Mouse (Mus musculus) erythroblast, adult 5-6 weeks (primary cell): Measurements from ENCODE around the gene Ifi214. TPM values are rescaled to one million over a fixed set of nuclear protein-coding genes. Genes with fewer than 3 reads are reported as not detected.
"Not testable (repeated sequence)": the region's sequence is repeated elsewhere in the genome, so short reads cannot be mapped to it uniquely, and the experiment has no call there.

Experiments
- ATAC-seq: replicated peaks from 2 replicates; pipeline ENCODE4 v1.8.0; 2016; ENCODE audit warnings: moderate number of reproducible peaks, mild to moderate bottlenecking, moderate TSS enrichment, inconsistent platforms; ENCODE audit not compliant: poor library complexity, low FRiP score, severe bottlenecking
- total RNA-seq, 2 experiments: library from RNA; stranded (forward) in 1 of 2; stranded (reverse) in 1 of 2; fragments of 150-400 nt in 1 of 2; fragments of 200-764, 138-1000 nt in 1 of 2; gene quantifications; 2 replicates each; pipeline versions ENCODE4 v1.2.3 to v1.2.4; 2015 to 2017; ENCODE audit warnings: low replicate concordance in 2 of 2

The Ifi214 gene
- total RNA-seq (2015; ENCODE audit: low replicate concordance) (not detected in 2 replicates), total RNA-seq (2017; ENCODE audit: low replicate concordance) (not detected in 2 replicates)

DNA sequence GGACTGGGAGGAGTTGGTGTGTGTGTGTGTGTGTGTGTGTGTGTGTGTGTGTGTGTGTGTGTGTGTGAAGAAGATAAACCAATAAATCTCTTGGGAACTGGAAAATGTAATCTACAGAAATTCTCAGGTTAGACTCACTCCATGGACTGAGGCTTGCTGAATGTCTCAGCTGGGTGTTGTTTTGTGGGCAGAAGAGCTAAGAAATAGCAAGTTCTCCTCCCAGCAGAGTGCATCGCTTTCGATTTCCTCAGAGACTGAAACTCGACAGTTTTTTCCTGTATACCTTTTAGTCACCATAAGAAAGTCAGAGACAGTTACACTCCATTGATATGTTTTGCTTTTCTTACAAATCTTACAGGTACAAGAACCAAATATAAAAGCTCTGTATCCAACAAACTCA, at the start of gene Ifi214:
Gene Ifi214 (minus strand): TSS at position 167 of the 400 bp plus-strand sequence.
- not testable (repeated sequence) for ATAC-seq

- ATAC-seq = no peak
Measured at GRCm38 (mm10) chr1:173579921-173580585, 44.3 kb upstream of the Ifi214 start.

GRCm38 (mm10) chr1:173579079-173579478, 43.3 kb upstream of the Ifi214 start:
- ATAC-seq = no peak

GRCm38 (mm10) chr1:173550491-173551050, 14.8 kb upstream of the Ifi214 start:
- ATAC-seq = not testable (repeated sequence)

DNA sequence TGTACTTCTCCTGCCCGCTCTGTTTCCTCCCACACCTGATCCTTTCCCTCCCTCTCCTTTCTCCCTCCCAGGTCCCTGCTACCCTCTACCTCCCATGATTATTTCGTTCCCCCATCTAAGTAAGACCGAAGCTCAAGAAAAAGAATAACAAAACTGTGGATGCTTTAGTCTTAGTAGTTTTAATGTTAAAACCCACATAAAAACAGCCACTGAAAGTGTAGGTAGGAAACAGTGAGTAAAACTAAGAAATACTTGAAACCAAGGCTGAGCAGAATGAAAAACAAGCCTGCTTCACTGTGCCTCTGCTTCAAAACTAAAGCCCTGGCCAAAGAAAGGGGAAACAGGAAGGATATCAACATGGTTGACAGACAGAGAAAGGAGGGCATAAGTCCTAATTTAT, 13.0 kb upstream of the Ifi214 start:
- not testable (repeated sequence) for ATAC-seq

DNA sequence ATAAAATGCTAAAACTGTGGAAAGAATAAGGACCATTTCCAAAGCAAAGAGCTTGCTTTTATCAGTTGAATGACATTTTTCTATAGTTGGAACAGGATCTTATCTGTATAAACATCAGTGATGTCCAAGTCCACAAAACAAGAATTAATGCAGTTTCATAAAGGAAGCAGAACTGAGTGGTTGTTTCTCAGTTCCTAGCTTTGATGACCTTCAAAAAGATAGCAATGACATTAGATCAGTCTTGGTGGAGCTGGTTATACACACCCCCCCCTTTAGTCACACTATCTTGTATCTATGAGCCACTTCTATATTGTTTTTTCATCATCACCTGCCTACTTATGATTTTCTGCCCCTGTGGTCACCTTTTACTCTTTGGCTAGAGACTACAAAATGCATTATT, 14.3 kb downstream of the Ifi214 start:
- ATAC-seq = no peak

- ATAC-seq = not testable (repeated sequence)
Measured at GRCm38 (mm10) chr1:173510595-173510994, 25.2 kb downstream of the Ifi214 start.

DNA sequence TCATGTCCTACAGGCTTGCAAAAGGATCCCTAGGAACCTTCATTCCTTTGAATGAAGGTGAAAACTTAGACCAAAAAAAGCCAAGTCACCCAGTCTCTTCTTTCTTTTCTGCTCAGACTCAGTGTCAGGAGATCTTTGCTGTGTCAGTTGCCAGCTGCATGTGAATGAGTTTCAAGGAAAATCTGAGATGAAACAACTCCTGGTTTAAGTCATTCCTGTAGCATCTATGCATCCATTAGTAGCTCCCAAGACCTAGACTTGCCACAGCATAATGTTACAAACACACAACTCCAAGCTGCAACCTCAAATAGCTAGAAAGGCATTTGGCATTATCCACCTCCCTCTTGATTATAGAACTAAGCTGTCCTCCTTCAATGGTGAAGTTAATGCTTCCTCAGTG, 44.3 kb downstream of the Ifi214 start:
- not testable (repeated sequence) for ATAC-seq

- ATAC-seq = not testable (repeated sequence)
Measured at GRCm38 (mm10) chr1:173490812-173491480, 44.8 kb downstream of the Ifi214 start, which contains the start of gene Ifi206. Ifi206 (minus strand) TSS chr1:173491041.

GRCm38 (mm10) chr1:173481182-173481574, 54.6 kb downstream of the Ifi214 start:
- ATAC-seq = not testable (repeated sequence)

DNA sequence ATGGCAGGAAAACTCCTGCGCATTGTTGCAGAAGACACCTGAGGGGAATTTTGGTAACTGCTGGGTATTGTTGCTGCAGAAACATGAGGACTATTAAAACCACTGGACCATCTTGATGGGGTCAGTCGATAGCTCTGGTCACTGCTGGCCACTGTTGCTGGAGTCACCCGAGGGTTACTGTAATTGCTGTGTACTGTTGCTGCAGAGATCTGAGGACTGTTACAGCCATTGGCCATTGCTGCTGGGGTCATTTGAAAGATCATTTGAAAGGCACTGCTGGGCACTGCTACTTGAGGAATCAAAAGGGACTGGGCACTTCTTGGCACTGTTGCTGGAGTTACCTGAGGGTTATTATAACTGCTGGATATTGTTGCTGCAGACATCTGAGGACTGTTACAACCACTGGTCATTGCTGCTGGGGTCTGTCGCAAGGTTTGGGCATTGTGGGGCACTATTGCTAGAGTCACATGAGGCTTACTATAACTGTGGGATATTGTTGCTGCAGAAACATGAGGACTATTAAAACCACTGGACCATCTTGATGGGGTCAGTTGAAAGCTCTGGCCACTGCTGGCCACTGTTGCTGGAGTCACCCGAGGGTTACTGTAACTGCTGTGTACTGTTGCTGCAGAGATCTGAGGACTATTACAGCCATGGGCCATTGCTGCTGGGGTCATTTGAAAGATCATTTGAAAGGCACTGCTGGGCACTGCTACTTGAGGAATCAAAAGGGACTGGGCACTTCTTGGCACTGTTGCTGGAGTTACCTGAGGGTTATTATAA, 55.2 kb downstream of the Ifi214 start:
- not testable (repeated sequence) for ATAC-seq

Other genes starting within 250 kb of the Ifi214 start
- 67.1 and 89.7 TPM in 2 replicates for gene Ackr1, start 202.2 kb downstream of the Ifi214 start, total RNA-seq (2015; ENCODE audit: low replicate concordance)
- 43.2 and 60.3 TPM in 2 replicates for gene Ackr1, start 202.2 kb downstream of the Ifi214 start, total RNA-seq (2017; ENCODE audit: low replicate concordance)
- gene Aim2, start 185.1 kb downstream of the Ifi214 start, total RNA-seq (2015; ENCODE audit: low replicate concordance) = 20.5 and 27.7 TPM in 2 replicates
- 45.9 and 55.4 TPM in 2 replicates for gene Aim2, start 185.1 kb downstream of the Ifi214 start, total RNA-seq (2017; ENCODE audit: low replicate concordance)
- gene Cadm3, start 168.3 kb downstream of the Ifi214 start, total RNA-seq (2015; ENCODE audit: low replicate concordance) = 4.8 TPM in 1 of 2 replicates, not detected in the other
- gene Cadm3, start 168.3 kb downstream of the Ifi214 start, total RNA-seq (2017; ENCODE audit: low replicate concordance) = 1.4 and 5.4 TPM in 2 replicates
- gene Ifi206, start 44.9 kb downstream of the Ifi214 start, total RNA-seq (2015; ENCODE audit: low replicate concordance) = 0.84 and 14.2 TPM in 2 replicates
- 0.42 and 0.60 TPM in 2 replicates for gene Ifi206, start 44.9 kb downstream of the Ifi214 start, total RNA-seq (2017; ENCODE audit: low replicate concordance)
- gene Ifi213, start 63.3 kb upstream of the Ifi214 start, total RNA-seq (2015; ENCODE audit: low replicate concordance) = 4.6 TPM in 1 of 2 replicates, not detected in the other
- 1.3 and 2.2 TPM in 2 replicates for gene Ifi213, start 63.3 kb upstream of the Ifi214 start, total RNA-seq (2017; ENCODE audit: low replicate concordance)
- gene Ifi209, start 95.0 kb upstream of the Ifi214 start, total RNA-seq (2015; ENCODE audit: low replicate concordance) = 16.3 and 20.6 TPM in 2 replicates
- gene Ifi209, start 95.0 kb upstream of the Ifi214 start, total RNA-seq (2017; ENCODE audit: low replicate concordance) = 18.5 and 20.4 TPM in 2 replicates
- 0.42 TPM in 1 of 2 replicates, not detected in the other for gene Ifi208, start 137.7 kb upstream of the Ifi214 start, total RNA-seq (2015; ENCODE audit: low replicate concordance)
- 0.17 and 2.0 TPM in 2 replicates for gene Ifi208, start 137.7 kb upstream of the Ifi214 start, total RNA-seq (2017; ENCODE audit: low replicate concordance)
- 3.1 and 21.9 TPM in 2 replicates for gene Ifi207, start 205.8 kb upstream of the Ifi214 start, total RNA-seq (2015; ENCODE audit: low replicate concordance)
- 6.2 and 7.7 TPM in 2 replicates for gene Ifi207, start 205.8 kb upstream of the Ifi214 start, total RNA-seq (2017; ENCODE audit: low replicate concordance)
- 9.0 and 17.1 TPM in 2 replicates for gene Ifi204, start 231.0 kb upstream of the Ifi214 start, total RNA-seq (2015; ENCODE audit: low replicate concordance)
- gene Ifi204, start 231.0 kb upstream of the Ifi214 start, total RNA-seq (2017; ENCODE audit: low replicate concordance) = 13.9 and 16.2 TPM in 2 replicates